10 mouse cellular contexts compared by ENCODE assay signal in the genomic region with DNA sequence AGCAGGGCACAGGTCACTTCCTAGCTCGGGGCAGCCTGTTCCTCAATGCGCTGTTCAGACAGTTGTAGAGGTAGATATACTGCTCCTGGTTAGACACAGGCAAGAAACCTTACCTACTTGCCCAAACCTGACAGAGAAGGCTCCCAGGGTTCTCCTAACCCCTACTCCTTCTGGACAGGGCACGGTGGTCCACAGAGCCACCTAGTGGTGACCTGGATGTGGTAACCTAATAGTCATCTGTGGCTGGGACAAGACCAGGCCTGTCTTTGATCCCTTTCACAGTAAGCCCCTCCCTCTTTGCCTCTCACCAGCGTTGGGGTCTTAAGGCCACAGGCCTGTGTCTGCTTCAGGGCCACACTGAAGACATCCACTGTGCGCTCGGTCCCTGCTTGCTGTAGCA. TPM values are rescaled to one million over a fixed set of nuclear protein-coding genes. Genes with fewer than 3 reads are reported as not detected.
DNase-seq lines count a peak whose midpoint lies in the region; ATAC-seq and TF ChIP-seq lines count a peak whose summit lies in the region.
"Had no signal": no experiment of that assay in that cellular context is flagged by ENCODE, and none has a peak within 500 bp of the region (broad histone marks: within the 10 kb centered on the region; RNA-seq: fewer than 3 reads in every experiment).

No protein-coding gene starts in this region.

- WGBS in heart, embryonic 10.5 days, result 35% methylated on average over 6 of the region's 6 CpGs
- WGBS in heart, embryonic 12.5 days, result 40% methylated on average over 6 of the region's 6 CpGs

- DNase-seq in heart, postnatal 10 days, result peak; percentile 62 to 72
- no peak for DNase-seq in heart, embryonic 10.5 days (ENCODE audit: low spot score)
- peak; percentile 62 for DNase-seq in 3T3-L1 (ENCODE audit: low read depth, low spot score)
- peak; percentile 85 for DNase-seq in retina, postnatal 1 day
- no peak for DNase-seq in layer of hippocampus, postnatal 36 days

- no peak overlapping the region for H3K27ac ChIP-seq in heart, embryonic 10.5 days
- H3K27ac ChIP-seq in ES-Bruce4 (ENCODE audit: insufficient read depth, low read length), result peak overlapping the region; percentile 33; the same call in 1 of the 2 replicates
- no peak overlapping the region for H3K27ac ChIP-seq in heart, embryonic 12.5 days (ENCODE audit: poor library complexity, severe bottlenecking)
- H3K27ac ChIP-seq: embryonic facial prominence, embryonic 15.5 days had no signal

- ATAC-seq in erythroblast, adult 5-6 weeks (replicated peaks; ENCODE audit: low FRiP score, poor library complexity, severe bottlenecking), result 0 out of 2 replicates have a peak, but pooled peaks have one; percentile 32
- no peak for ATAC-seq in heart, embryonic 12.5 days (ENCODE audit: insufficient number of reproducible peaks, low FRiP score)

- H3K36me3 ChIP-seq in heart, embryonic 10.5 days, result no peaks in the 10 kb centered on the region
- no peaks in the 10 kb centered on the region for H3K36me3 ChIP-seq in ES-Bruce4 (ENCODE audit: control insufficient read depth, insufficient read depth, low read length, poor library complexity, severe bottlenecking)
- no peaks in the 10 kb centered on the region for H3K36me3 ChIP-seq in heart, embryonic 12.5 days
- H3K36me3 ChIP-seq: embryonic facial prominence, embryonic 15.5 days had no signal

- 0 out of 2 replicates have a peak, but pooled peaks have one; percentile 60 for TF ChIP-seq EP300 in ES-Bruce4 (IDR thresholded peaks at IDR 0.05; ENCODE audit: insufficient read depth, low read depth, low read length)

- peak; percentile 32 for TF ChIP-seq POLR2A in ES-Bruce4 (IDR thresholded peaks at IDR 0.05; ENCODE audit: insufficient read depth, low read length)

- no peak overlapping the region for H3K4me3 ChIP-seq in heart, embryonic 10.5 days
- peak overlapping the region; percentile 47 for H3K4me3 ChIP-seq in ES-Bruce4 (ENCODE audit: low read depth, low read length)
- H3K4me3 ChIP-seq in heart, embryonic 12.5 days, result no peak overlapping the region
- H3K4me3 ChIP-seq: embryonic facial prominence, embryonic 15.5 days had no signal

- H3K9ac ChIP-seq in ES-Bruce4 (ENCODE audit: low read depth, poor library complexity, severe bottlenecking), result peak overlapping the region; percentile 47
- no peak overlapping the region for H3K9ac ChIP-seq in heart, embryonic 12.5 days
- H3K9ac ChIP-seq: embryonic facial prominence, embryonic 15.5 days had no signal

- TF ChIP-seq CTCF in ES-Bruce4 (IDR thresholded peaks at IDR 0.05; ENCODE audit: low read depth, low read length), result peak; percentile 95

- no peak overlapping the region for H3K4me2 ChIP-seq in heart, embryonic 12.5 days
- H3K4me2 ChIP-seq: embryonic facial prominence, embryonic 15.5 days had no signal

- H3K4me1 ChIP-seq in heart, embryonic 10.5 days, result peaks cover 17% of the 10 kb centered on the region
- no peaks in the 10 kb centered on the region for H3K4me1 ChIP-seq in ES-Bruce4 (ENCODE audit: control insufficient read depth, insufficient read depth, low read length)
- peaks cover 7% of the 10 kb centered on the region for H3K4me1 ChIP-seq in heart, embryonic 12.5 days (replicated peaks)

- intact Hi-C loops in heart, postnatal 10 days (cut with DNase I), result no loop called here

- peaks cover 80% of the 10 kb centered on the region for H3K27me3 ChIP-seq in heart, embryonic 10.5 days (ENCODE audit: insufficient read depth, poor library complexity, severe bottlenecking)
- no peaks in the 10 kb centered on the region for H3K27me3 ChIP-seq in ES-Bruce4 (ENCODE audit: control insufficient read depth, insufficient read depth, low read length, poor library complexity, severe bottlenecking)
- peaks cover 63% of the 10 kb centered on the region for H3K27me3 ChIP-seq in heart, embryonic 12.5 days (replicated peaks)

- H3K9me3 ChIP-seq in heart, embryonic 10.5 days, result no peaks in the 10 kb centered on the region
- no peaks in the 10 kb centered on the region for H3K9me3 ChIP-seq in ES-Bruce4 (replicated peaks; ENCODE audit: control insufficient read depth, insufficient read depth, low read length, poor library complexity, severe bottlenecking)
- no peaks in the 10 kb centered on the region for H3K9me3 ChIP-seq in heart, embryonic 12.5 days (replicated peaks)
- H3K9me3 ChIP-seq: embryonic facial prominence, embryonic 15.5 days had no signal

RNA-seq across cellular contexts. Expression of gene Lgr6, which starts 3.5 kb away (rescaled TPM):
- 10 to 100 TPM; 12.3 to 17.4 TPM for total RNA-seq in heart, postnatal 10 days (2021)
- polyA plus RNA-seq in heart, embryonic 10.5 days (2016; fragmentation: Nextera tagmentation; extraction: Ambion mirVana), result 0.49 and 0.64 TPM in 2 replicates
- polyA plus RNA-seq in ES-Bruce4 (2011; ENCODE audit: insufficient read depth, insufficient read length, low read depth, missing spikeins), result 0.26 and 0.81 TPM in 2 replicates
- total RNA-seq in erythroblast, adult 5-6 weeks (2015; ENCODE audit: low replicate concordance), result not detected in 2 replicates
- not detected in 2 replicates for total RNA-seq in erythroblast, adult 5-6 weeks (2017; ENCODE audit: low replicate concordance)
- 1 to 10 TPM; 1.7 to 1.8 TPM for total RNA-seq in layer of hippocampus, postnatal 36 days (2021)
- 0.80 and 0.82 TPM in 2 replicates for polyA plus RNA-seq in heart, embryonic 12.5 days (2016; fragmentation: Nextera tagmentation; extraction: Ambion mirVana)

RNA-seq across cellular contexts. Expression of gene Ptpn7, which starts 23.9 kb away (rescaled TPM):
- total RNA-seq in heart, postnatal 10 days (2021), result under 1 TPM; 0.60 to 0.82 TPM
- 1.5 and 5.0 TPM in 2 replicates for polyA plus RNA-seq in heart, embryonic 10.5 days (2016; fragmentation: Nextera tagmentation; extraction: Ambion mirVana)
- polyA plus RNA-seq in ES-Bruce4 (2011; ENCODE audit: insufficient read depth, insufficient read length, low read depth, missing spikeins), result 1.5 and 1.8 TPM in 2 replicates
- 14.6 and 15.5 TPM in 2 replicates for total RNA-seq in erythroblast, adult 5-6 weeks (2015; ENCODE audit: low replicate concordance)
- 22.7 and 23.9 TPM in 2 replicates for total RNA-seq in erythroblast, adult 5-6 weeks (2017; ENCODE audit: low replicate concordance)
- not detected for total RNA-seq in layer of hippocampus, postnatal 36 days (2021)
- polyA plus RNA-seq in heart, embryonic 12.5 days (2016; fragmentation: Nextera tagmentation; extraction: Ambion mirVana), result 1.0 and 1.4 TPM in 2 replicates

RNA-seq across cellular contexts. Expression of gene Arl8a, which starts 38.0 kb away (rescaled TPM):
- 10 to 100 TPM; 29.9 to 31.8 TPM for total RNA-seq in heart, postnatal 10 days (2021)
- polyA plus RNA-seq in heart, embryonic 10.5 days (2016; fragmentation: Nextera tagmentation; extraction: Ambion mirVana), result 28.0 and 36.5 TPM in 2 replicates
- polyA plus RNA-seq in ES-Bruce4 (2011; ENCODE audit: insufficient read depth, insufficient read length, low read depth, missing spikeins), result 94.4 and 106 TPM in 2 replicates
- total RNA-seq in erythroblast, adult 5-6 weeks (2015; ENCODE audit: low replicate concordance), result 22.3 and 23.4 TPM in 2 replicates
- 7.2 and 11.9 TPM in 2 replicates for total RNA-seq in erythroblast, adult 5-6 weeks (2017; ENCODE audit: low replicate concordance)
- 100 to 1,000 TPM; 251 to 253 TPM for total RNA-seq in layer of hippocampus, postnatal 36 days (2021)
- 36.4 and 36.6 TPM in 2 replicates for polyA plus RNA-seq in heart, embryonic 12.5 days (2016; fragmentation: Nextera tagmentation; extraction: Ambion mirVana)

RNA-seq across cellular contexts. Expression of gene Gpr37l1, which starts 58.9 kb away (rescaled TPM):
- under 1 TPM in 1 of 2 experiments, not detected in 1; 0.29 TPM for total RNA-seq in heart, postnatal 10 days (2021)
- polyA plus RNA-seq in heart, embryonic 10.5 days (2016; fragmentation: Nextera tagmentation; extraction: Ambion mirVana), result not detected in 2 replicates
- polyA plus RNA-seq in ES-Bruce4 (2011; ENCODE audit: insufficient read depth, insufficient read length, low read depth, missing spikeins), result not detected in 2 replicates
- total RNA-seq in erythroblast, adult 5-6 weeks (2015; ENCODE audit: low replicate concordance), result 1.0 TPM in 1 of 2 replicates, not detected in the other
- total RNA-seq in erythroblast, adult 5-6 weeks (2017; ENCODE audit: low replicate concordance), result not detected in 2 replicates
- 100 to 1,000 TPM; 188 to 199 TPM for total RNA-seq in layer of hippocampus, postnatal 36 days (2021)
- not detected in 2 replicates for polyA plus RNA-seq in heart, embryonic 12.5 days (2016; fragmentation: Nextera tagmentation; extraction: Ambion mirVana)
- polyA plus RNA-seq: embryonic facial prominence, embryonic 15.5 days; liver, embryonic 16.5 days had no signal

Comparison
In these comparisons a context has a peak if more than half of its experiments do, and no peak if none do; other contexts are left out.
1. DNase-seq: peak in heart, postnatal 10 days (2 of 2), 3T3-L1 (single experiment) and retina, postnatal 1 day (single experiment); none in heart, embryonic 10.5 days (single experiment) and layer of hippocampus, postnatal 36 days (0 of 2).
2. RNA of gene Lgr6, which starts 3.5 kb away (total RNA-seq): 12.3 to 17.4 TPM in heart, postnatal 10 days; 1.7 to 1.8 TPM in layer of hippocampus, postnatal 36 days and not detected in erythroblast, adult 5-6 weeks; every median in the first group is over 4 times any median in the second.
3. RNA of gene Ptpn7, which starts 23.9 kb away (total RNA-seq): 14.6 to 23.9 TPM in erythroblast, adult 5-6 weeks; 0.60 to 0.82 TPM in heart, postnatal 10 days and not detected in layer of hippocampus, postnatal 36 days; every median in the first group is over 4 times any median in the second.
4. RNA of gene Arl8a, which starts 38.0 kb away (total RNA-seq): 251 to 253 TPM in layer of hippocampus, postnatal 36 days; 29.9 to 31.8 TPM in heart, postnatal 10 days and 7.2 to 23.4 TPM in erythroblast, adult 5-6 weeks; every median in the first group is over 4 times any median in the second.